Mouse (Mus musculus): Measurements from ENCODE around the gene Traf3ip1. TPM values are rescaled to one million over a fixed set of nuclear protein-coding genes. Genes with fewer than 3 reads are reported as not detected.

Traf3ip1 gene
- polyA plus RNA-seq, 1 experiment from 2014 or later: 7.2 TPM

- H3K4me2 ChIP-seq (replicated peaks): no peak overlapping the region
Observed at GRCm38 (mm10) chr1:91538570-91538929, 44.1 kb downstream of the Traf3ip1 start.

GRCm38 (mm10) chr1:91539246-91539645 is 44.8 kb downstream of the Traf3ip1 start:
- no peak overlapping the region for H3K27ac ChIP-seq
- peak overlapping the region; percentile 91 for H3K4me2 ChIP-seq (replicated peaks)
- no peak overlapping the region for H3K9ac ChIP-seq
- no peak overlapping the region for H3K4me3 ChIP-seq (replicated peaks)
- ATAC-seq: no peak
- H3K9me3 ChIP-seq: no peaks in the 10 kb centered on the region
- H3K36me3 ChIP-seq: no peaks in the 10 kb centered on the region
- peaks cover 11% of the 10 kb centered on the region; the same call in 1 of the 2 replicates for H3K4me1 ChIP-seq (replicated peaks)
- 31% methylated on average over 6 of the region's 6 CpGs for WGBS
- peaks cover 4% of the 10 kb centered on the region for H3K27me3 ChIP-seq (replicated peaks)

More at GRCm38 (mm10) chr1:91538570-91538929, 44.1 kb downstream of the Traf3ip1 start:
- Histone ChIP-seq H3K36me3 (no peaks in the 10 kb centered on the region), H3K27me3 (replicated peaks) (peaks cover 4% of the 10 kb centered on the region), H3K9ac (no peak overlapping the region), H3K4me3 (replicated peaks) (no peak overlapping the region), H3K4me1 (replicated peaks) (peaks cover 11% of the 10 kb centered on the region; the same call in 1 of the 2 replicates), H3K9me3 (no peaks in the 10 kb centered on the region), H3K27ac (no peak overlapping the region)
- WGBS: 49% methylated on average over 1 of the region's 1 CpGs
- ATAC-seq: no peak

- peaks cover 4% of the 10 kb centered on the region for H3K27me3 ChIP-seq (replicated peaks)
- H3K9me3 ChIP-seq: no peaks in the 10 kb centered on the region
- H3K4me1 ChIP-seq (replicated peaks): peaks cover 11% of the 10 kb centered on the region; the same call in 1 of the 2 replicates
- WGBS: 2% methylated on average over 22 of the region's 22 CpGs
- H3K9ac ChIP-seq: peak overlapping the region; percentile 15
- peak overlapping the region; percentile 91 for H3K4me2 ChIP-seq (replicated peaks)
- H3K36me3 ChIP-seq: no peaks in the 10 kb centered on the region
- peak overlapping the region; percentile 90 for H3K4me3 ChIP-seq (replicated peaks)
- H3K27ac ChIP-seq: no peak overlapping the region
- peak; percentile 37; the same call in 1 of the 2 replicates for ATAC-seq
Observed at GRCm38 (mm10) chr1:91539704-91540270, 45.3 kb downstream of the Traf3ip1 start.

DNA sequence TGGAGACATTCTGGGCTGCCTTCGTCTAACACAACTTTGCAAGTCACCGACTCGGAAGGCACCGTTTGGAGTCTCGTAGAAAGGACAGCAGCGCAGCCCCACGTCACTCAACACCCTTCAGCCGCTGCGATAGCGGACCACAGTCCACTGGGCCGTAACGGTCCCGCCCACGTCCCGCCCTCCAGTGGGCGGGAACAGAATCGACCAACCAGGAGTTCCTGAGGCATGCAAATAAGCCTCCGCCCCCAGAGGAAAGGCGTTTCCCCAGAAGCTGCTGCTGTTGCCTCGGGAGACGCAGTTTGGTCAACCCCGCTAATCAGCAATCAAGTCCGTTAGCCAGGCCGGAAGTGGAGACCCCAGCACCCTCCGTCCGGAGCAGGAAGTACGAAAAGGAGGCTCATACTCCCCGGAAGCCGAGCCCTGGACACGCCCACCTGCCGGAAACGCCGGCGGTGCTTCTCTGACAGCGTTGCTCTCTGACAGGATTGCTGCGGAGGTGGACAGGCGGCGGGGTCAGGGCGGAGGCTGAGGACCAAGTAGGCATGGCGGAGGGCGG is 45.9 kb downstream of the Traf3ip1 start, which contains the start of gene Asb1:
TSS of gene Asb1 (plus strand) at position 274 of the 556 bp plus-strand sequence.
- ATAC-seq: peak; percentile 98
- WGBS: under 1% methylated on average over 41 of the region's 41 CpGs
- H3K9ac ChIP-seq: peak within 1 kb of the TSS; percentile 63

DNA sequence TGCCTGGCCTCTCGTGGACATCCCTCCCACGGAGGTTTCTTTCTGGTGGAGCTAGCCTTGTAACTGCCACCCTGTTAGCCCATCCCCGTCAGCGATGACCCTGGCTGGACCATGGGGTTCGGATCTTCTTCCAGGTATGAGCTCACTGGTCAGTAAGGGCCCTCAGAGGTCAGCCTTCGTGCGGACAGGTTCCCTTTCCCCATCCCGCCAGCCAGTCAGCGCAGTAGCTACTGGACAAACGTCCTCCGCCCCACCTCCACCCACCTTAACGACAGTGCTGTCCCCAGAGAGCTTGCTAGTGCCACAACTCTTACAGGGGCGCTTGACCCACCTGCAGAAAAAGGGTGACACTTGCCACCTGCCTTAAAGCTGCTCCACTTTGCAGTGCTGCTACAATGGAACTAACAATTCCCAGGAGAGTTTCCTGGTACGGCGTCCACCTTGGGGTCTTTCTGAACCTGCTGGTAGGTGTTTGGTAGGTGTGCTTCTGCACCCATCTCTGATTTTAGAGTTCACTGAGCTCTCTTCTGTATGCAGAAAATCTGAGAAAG is 46.7 kb downstream of the Traf3ip1 start:
- H3K4me3 ChIP-seq (replicated peaks): peak overlapping the region; percentile 90
- H3K9ac ChIP-seq: peak overlapping the region; percentile 63
- WGBS: 13% methylated on average over 15 of the region's 15 CpGs
- peak overlapping the region; percentile 91 for H3K4me2 ChIP-seq (replicated peaks)
- no peak overlapping the region for H3K27ac ChIP-seq
- H3K27me3 ChIP-seq (replicated peaks): peaks cover 4% of the 10 kb centered on the region
- no peaks in the 10 kb centered on the region for H3K36me3 ChIP-seq
- ATAC-seq: no peak
- no peaks in the 10 kb centered on the region for H3K9me3 ChIP-seq
- peaks cover 11% of the 10 kb centered on the region; the same call in 1 of the 2 replicates for H3K4me1 ChIP-seq (replicated peaks)

More for the DNA sequence above, 45.9 kb downstream of the Traf3ip1 start, which contains the start of gene Asb1:
- peaks cover 11% of the 10 kb centered on the region; the same call in 1 of the 2 replicates for H3K4me1 ChIP-seq (replicated peaks)
- peak within 1 kb of the TSS; percentile 90 for H3K4me3 ChIP-seq (replicated peaks)
- no peak within 1 kb of the TSS for H3K27ac ChIP-seq
- peaks cover 4% of the 10 kb centered on the region for H3K27me3 ChIP-seq (replicated peaks)
- H3K36me3 ChIP-seq: no peaks in the 10 kb centered on the region
- peak within 1 kb of the TSS; percentile 91 for H3K4me2 ChIP-seq (replicated peaks)
- H3K9me3 ChIP-seq: no peaks in the 10 kb centered on the region

GRCm38 (mm10) chr1:91543974-91544373 is 49.5 kb downstream of the Traf3ip1 start:
- H3K4me3 ChIP-seq (replicated peaks): no peak overlapping the region
- H3K9me3 ChIP-seq: no peaks in the 10 kb centered on the region
- WGBS: 85% methylated on average over 4 of the region's 4 CpGs
- no peak overlapping the region for H3K9ac ChIP-seq
- H3K27me3 ChIP-seq (replicated peaks): no peaks in the 10 kb centered on the region
- H3K36me3 ChIP-seq: 0 out of 2 replicates have a peak, but pooled peaks cover 4% of the 10 kb centered on the region
- ATAC-seq: no peak
- H3K27ac ChIP-seq: no peak overlapping the region
- H3K4me2 ChIP-seq (replicated peaks): no peak overlapping the region
- H3K4me1 ChIP-seq (replicated peaks): peaks cover 11% of the 10 kb centered on the region; the same call in 1 of the 2 replicates

DNA sequence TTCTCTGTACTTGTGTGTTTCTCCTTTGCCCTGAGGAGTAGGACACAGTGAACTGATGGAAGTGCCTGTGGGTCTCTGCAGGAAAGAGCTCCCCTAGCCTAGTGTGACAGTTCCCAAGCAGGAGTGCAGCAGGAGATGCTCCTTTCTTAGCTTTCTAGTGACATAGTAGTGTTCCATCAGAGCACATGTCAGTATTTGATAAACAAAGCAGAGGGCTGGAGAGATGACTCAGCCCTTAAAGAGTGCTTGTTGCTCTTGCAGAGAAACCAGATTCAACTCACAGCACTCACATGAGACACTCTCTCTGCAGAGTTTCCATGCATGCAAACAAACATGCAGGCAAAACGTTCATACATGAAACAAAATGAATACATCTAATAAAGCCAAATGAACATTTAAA is 50.8 kb downstream of the Traf3ip1 start:
- Histone ChIP-seq H3K4me3 (replicated peaks) (no peak overlapping the region), H3K27ac (no peak overlapping the region), H3K9ac (no peak overlapping the region), H3K9me3 (no peaks in the 10 kb centered on the region), H3K36me3 (0 out of 2 replicates have a peak, but pooled peaks cover 4% of the 10 kb centered on the region), H3K27me3 (replicated peaks) (no peaks in the 10 kb centered on the region), H3K4me1 (replicated peaks) (peaks cover 6% of the 10 kb centered on the region; the same call in 1 of the 2 replicates), H3K4me2 (replicated peaks) (no peak overlapping the region)
- 73% methylated on average over 1 of the region's 1 CpGs for WGBS
- ATAC-seq: no peak

- H3K27me3 ChIP-seq (replicated peaks): no peaks in the 10 kb centered on the region
- no peak overlapping the region for H3K4me3 ChIP-seq (replicated peaks)
- H3K9ac ChIP-seq: no peak overlapping the region
- peaks cover 9% of the 10 kb centered on the region; the same call in 1 of the 2 replicates for H3K36me3 ChIP-seq
- WGBS: 95% methylated on average over 5 of the region's 5 CpGs
- no peaks in the 10 kb centered on the region for H3K9me3 ChIP-seq
- H3K4me2 ChIP-seq (replicated peaks): no peak overlapping the region
- no peak overlapping the region for H3K27ac ChIP-seq
- no peaks in the 10 kb centered on the region for H3K4me1 ChIP-seq (replicated peaks)
- no peak for ATAC-seq
Observed at GRCm38 (mm10) chr1:91547567-91547966, 53.1 kb downstream of the Traf3ip1 start.

DNA sequence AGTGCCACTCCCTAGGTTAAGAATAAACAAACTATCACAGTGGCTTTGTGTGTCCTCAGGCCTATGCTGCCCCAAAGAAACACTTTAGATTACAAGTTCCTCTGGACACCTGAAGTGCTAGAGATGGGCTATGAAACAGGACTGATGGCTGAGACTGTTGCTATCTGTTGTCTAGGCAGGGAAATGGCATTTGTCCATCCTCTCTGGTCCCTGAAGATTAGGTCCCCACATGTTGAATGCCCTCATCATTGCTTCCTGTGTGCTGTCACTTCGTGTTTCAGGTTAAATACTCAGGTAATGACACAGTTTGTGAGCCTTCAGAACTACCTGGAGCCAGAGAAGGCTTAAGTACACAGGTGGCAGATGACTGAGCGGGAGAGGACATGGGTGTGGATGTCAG is 54.6 kb downstream of the Traf3ip1 start:
- Histone ChIP-seq H3K27me3 (replicated peaks) (no peaks in the 10 kb centered on the region), H3K4me2 (replicated peaks) (no peak overlapping the region), H3K36me3 (peaks cover 9% of the 10 kb centered on the region; the same call in 1 of the 2 replicates), H3K9ac (no peak overlapping the region), H3K9me3 (no peaks in the 10 kb centered on the region), H3K4me1 (replicated peaks) (no peaks in the 10 kb centered on the region), H3K4me3 (replicated peaks) (no peak overlapping the region), H3K27ac (no peak overlapping the region)
- 72% methylated on average over 2 of the region's 2 CpGs for WGBS
- ATAC-seq: no peak

DNA sequence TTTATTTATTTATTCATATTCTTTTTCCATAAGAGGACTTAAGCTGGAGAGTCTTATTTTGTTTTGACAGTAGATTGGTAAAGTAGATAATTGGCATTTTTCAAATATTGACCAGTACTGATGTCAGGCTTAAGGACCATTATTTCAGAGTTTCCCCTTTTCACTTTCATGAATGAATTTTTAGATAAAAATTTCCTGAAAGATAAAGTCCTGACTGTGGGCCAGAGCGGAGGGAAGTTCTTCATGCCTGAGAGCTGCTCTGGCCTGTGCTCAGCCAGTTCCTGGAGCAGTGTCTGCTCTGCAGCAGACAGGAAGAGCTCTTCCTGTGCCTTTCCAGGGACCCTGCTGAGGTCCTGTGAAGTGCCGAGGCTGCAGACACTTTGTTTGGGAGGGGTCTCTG is 62.7 kb downstream of the Traf3ip1 start:
- 68% methylated on average over 2 of the region's 2 CpGs for WGBS
- Histone ChIP-seq H3K36me3 (peaks cover 8% of the 10 kb centered on the region), H3K9me3 (no peaks in the 10 kb centered on the region), H3K4me3 (replicated peaks) (no peak overlapping the region), H3K27me3 (replicated peaks) (no peaks in the 10 kb centered on the region), H3K9ac (no peak overlapping the region), H3K27ac (no peak overlapping the region), H3K4me2 (replicated peaks) (no peak overlapping the region), H3K4me1 (replicated peaks) (no peaks in the 10 kb centered on the region)
- no peak for ATAC-seq

DNA sequence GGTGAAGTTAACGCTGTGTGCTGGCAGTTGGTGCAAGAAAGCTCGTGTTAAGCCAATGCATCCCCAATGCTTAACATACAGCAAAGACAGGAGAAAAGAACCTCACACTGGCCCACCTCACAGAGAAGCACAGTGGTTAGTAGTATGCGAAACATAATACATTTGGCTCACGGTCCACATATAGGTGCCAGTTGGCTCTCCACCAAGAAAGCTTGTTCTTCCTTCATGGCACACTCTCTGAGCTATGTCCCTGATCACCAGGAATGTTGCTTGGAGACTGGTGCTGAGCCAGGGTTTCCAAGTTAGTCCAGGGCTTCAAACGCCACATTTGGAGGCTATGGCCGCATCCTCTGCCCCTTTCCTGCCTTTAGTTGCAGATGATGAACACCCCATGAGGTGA is 66.8 kb downstream of the Traf3ip1 start:
- Histone ChIP-seq H3K4me3 (replicated peaks) (no peak overlapping the region), H3K36me3 (no peaks in the 10 kb centered on the region; the same call in 1 of the 2 replicates), H3K27ac (no peak overlapping the region), H3K27me3 (replicated peaks) (no peaks in the 10 kb centered on the region), H3K9me3 (no peaks in the 10 kb centered on the region), H3K4me1 (replicated peaks) (no peaks in the 10 kb centered on the region), H3K9ac (no peak overlapping the region), H3K4me2 (replicated peaks) (no peak overlapping the region)
- 84% methylated on average over 6 of the region's 6 CpGs for WGBS
- ATAC-seq: no peak

- Histone ChIP-seq H3K9ac (no peak overlapping the region), H3K4me1 (replicated peaks) (no peaks in the 10 kb centered on the region), H3K27me3 (replicated peaks) (no peaks in the 10 kb centered on the region), H3K4me2 (replicated peaks) (no peak overlapping the region), H3K4me3 (replicated peaks) (no peak overlapping the region), H3K9me3 (no peaks in the 10 kb centered on the region), H3K36me3 (no peaks in the 10 kb centered on the region), H3K27ac (no peak overlapping the region)
- ATAC-seq: no peak
- 86% methylated on average over 4 of the region's 4 CpGs for WGBS
Observed at GRCm38 (mm10) chr1:91562977-91563590, 68.6 kb downstream of the Traf3ip1 start.
